Mouse (Mus musculus) forebrain, embryonic 11.5 days (tissue): ENCODE results near the gene Cd200r1. TPM values are rescaled to one million over a fixed set of nuclear protein-coding genes. Genes with fewer than 3 reads are reported as not detected.
"Not testable (repeated sequence)": the region's sequence is repeated elsewhere in the genome, so short reads cannot be mapped to it uniquely, and the experiment has no call there.

Source experiments
- ATAC-seq: fragments of 200-750 bp; cut with Nextera tagmentation; replicated peaks from 2 replicates; pipeline ENCODE4 v1.8.0; 2017; ENCODE audit warnings: moderate TSS enrichment; ENCODE audit not compliant: low FRiP score
- DNase-seq: peaks from one replicate; pipeline ENCODE4 v3.0.0-alpha.2; 2017; ENCODE audit warnings: low spot score
- H3K27ac ChIP-seq: fragments of 300-500 bp; sonication (generic); 2 replicates; pipeline ENCODE4 v1.5.1; 2014; ENCODE audit warnings: low read depth, low read length
- H3K27me3 ChIP-seq: fragments of 300-500 bp; sonication (generic); 2 replicates; pipeline ENCODE4 v1.6.1; 2014; ENCODE audit warnings: mild to moderate bottlenecking, low read length, mixed read lengths; ENCODE audit not compliant: control insufficient read depth, insufficient read depth
- H3K36me3 ChIP-seq: fragments of 300-500 bp; sonication (generic); 2 replicates; pipeline ENCODE4 v1.6.1; 2014; ENCODE audit warnings: mild to moderate bottlenecking, low read length, moderate library complexity, mixed read lengths; ENCODE audit not compliant: control insufficient read depth, insufficient read depth
- H3K4me1 ChIP-seq: fragments of 300-500 bp; sonication (generic); replicated peaks from 2 replicates; pipeline ENCODE4 v1.6.1; 2014; ENCODE audit warnings: low read length, mixed read lengths; ENCODE audit not compliant: control insufficient read depth, insufficient read depth
- H3K4me2 ChIP-seq: fragments of 300-500 bp; sonication (generic); 2 replicates; pipeline ENCODE4 v1.6.1; 2014; ENCODE audit warnings: low read depth, mild to moderate bottlenecking, low read length, moderate library complexity, mixed read lengths; ENCODE audit not compliant: severe bottlenecking
- H3K4me3 ChIP-seq: fragments of 300-500 bp; sonication (generic); 2 replicates; pipeline ENCODE4 v1.5.1; 2014; ENCODE audit warnings: low read depth, low read length
- H3K9ac ChIP-seq: fragments of 300-500 bp; sonication (generic); 2 replicates; pipeline ENCODE4 v1.6.1; 2014; ENCODE audit warnings: low read length
- H3K9me3 ChIP-seq: fragments of 300-500 bp; sonication (generic); 2 replicates; pipeline ENCODE4 v1.6.1; 2016; ENCODE audit warnings: low read length, mixed read lengths; ENCODE audit not compliant: control insufficient read depth
- WGBS: fragments of 180-500 bp; shearing (Covaris S2); extraction: QIAGEN DNeasy Blood & Tissue Kit; methylation state at CpG from one replicate; pipeline ENCODE4 v1.1.7; 2014; 5-methylcytosine and 5-hydroxymethylcytosine counted together
- polyA plus RNA-seq: library from polyadenylated mRNA; unstranded; fragments of >200 nt; fragmentation: Nextera tagmentation; extraction: Ambion mirVana; gene quantifications from 2 replicates; pipeline ENCODE4 v1.2.1, GENCODE M21; 2014

Cd200r1 gene
- polyA plus RNA-seq, 1 experiment from 2014 or later, result 0.55 TPM

DNA sequence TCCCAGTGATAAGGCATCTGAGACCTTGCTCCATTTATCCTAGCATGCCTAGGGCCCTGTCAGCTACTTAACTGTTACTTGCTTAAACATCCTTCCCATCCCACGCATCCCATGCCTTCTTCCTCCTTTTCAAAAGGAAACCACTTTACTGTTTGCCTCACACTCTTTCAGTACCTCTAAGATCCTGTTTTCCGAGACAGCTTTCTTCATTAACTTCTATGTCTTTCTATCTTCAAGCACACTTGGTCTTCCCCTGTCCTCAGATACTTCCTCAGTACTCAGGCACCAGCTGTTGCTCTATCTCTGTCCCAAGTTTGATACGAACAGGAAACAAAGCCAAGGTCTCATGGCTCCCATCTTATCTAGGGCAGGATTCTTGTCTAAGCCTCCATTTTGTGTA lies 8.1 kb downstream of the Cd200r1 start:
- Histone ChIP-seq H3K36me3 (no peaks in the 10 kb centered on the region), H3K27ac (no peak overlapping the region), H3K9ac (no peak overlapping the region), H3K4me3 (no peak overlapping the region), H3K4me2 (no peak overlapping the region), H3K27me3 (no peaks in the 10 kb centered on the region), H3K9me3 (no peaks in the 10 kb centered on the region), H3K4me1 (no peaks in the 10 kb centered on the region)
- WGBS, result 86% methylated on average over 3 of the region's 3 CpGs
- no peak for DNase-seq
- ATAC-seq, result no peak

DNA sequence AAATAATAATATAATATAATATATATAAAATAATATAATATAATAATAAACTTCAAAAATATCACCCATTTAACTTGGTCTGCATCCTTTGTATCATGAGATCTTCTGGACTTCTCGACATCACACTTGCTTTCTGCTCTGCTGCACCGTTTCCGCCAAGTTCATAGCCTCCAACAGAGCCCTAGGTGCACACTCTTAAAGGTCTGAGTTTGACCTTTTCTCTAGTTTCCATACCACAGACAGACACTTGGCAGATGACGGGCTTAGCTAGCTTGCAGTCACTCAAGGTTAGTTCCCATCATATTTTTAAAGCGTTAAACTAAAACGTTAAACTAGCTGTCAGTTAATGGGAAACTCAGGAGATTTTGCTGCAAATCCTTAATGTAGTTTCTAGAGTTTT lies 8.7 kb downstream of the Cd200r1 start:
- Histone ChIP-seq H3K9ac (no peak overlapping the region), H3K4me2 (no peak overlapping the region), H3K4me3 (no peak overlapping the region), H3K4me1 (no peaks in the 10 kb centered on the region), H3K27ac (no peak overlapping the region), H3K27me3 (no peaks in the 10 kb centered on the region), H3K9me3 (no peaks in the 10 kb centered on the region), H3K36me3 (no peaks in the 10 kb centered on the region)
- ATAC-seq, result no peak
- 91% methylated on average over 6 of the region's 6 CpGs for WGBS
- DNase-seq, result no peak

DNA sequence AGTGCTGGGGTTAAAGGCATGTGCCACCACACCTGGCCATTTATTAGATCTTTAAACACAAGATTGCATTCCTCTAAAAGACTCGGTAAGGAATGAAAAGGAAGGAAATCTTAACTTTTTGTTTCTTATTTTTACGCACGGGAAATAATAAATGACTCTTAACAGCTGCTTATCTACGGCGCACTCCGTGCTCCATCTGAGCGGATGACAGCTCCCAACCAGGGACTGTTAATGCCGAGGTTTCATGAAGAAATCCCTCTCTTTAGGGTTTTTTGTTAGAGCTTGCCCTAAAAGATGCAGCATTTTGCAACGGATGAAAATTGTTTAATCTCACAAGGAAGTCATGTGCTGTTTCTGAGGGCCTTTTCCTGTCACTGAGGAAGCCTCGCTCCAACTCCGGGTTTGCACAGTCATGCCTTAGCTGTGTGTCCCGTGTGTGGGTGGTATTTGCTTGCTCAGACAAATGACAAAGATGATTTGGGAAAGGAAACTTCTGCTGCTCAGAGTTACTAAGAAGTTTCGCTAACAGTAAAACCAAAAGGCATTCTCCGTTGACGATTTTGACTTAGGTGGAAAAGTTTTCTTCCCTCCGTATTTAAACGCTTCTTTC lies 13.1 kb downstream of the Cd200r1 start:
- DNase-seq (no peak), ATAC-seq (no peak)
- H3K36me3 ChIP-seq, result no peaks in the 10 kb centered on the region
- no peak overlapping the region for H3K9ac ChIP-seq
- no peaks in the 10 kb centered on the region for H3K9me3 ChIP-seq
- H3K27ac ChIP-seq, result no peak overlapping the region
- H3K4me3 ChIP-seq, result no peak overlapping the region
- H3K27me3 ChIP-seq, result no peaks in the 10 kb centered on the region
- H3K4me1 ChIP-seq, result no peaks in the 10 kb centered on the region
- no peak overlapping the region for H3K4me2 ChIP-seq
- WGBS, result 88% methylated on average over 17 of the region's 17 CpGs

DNA sequence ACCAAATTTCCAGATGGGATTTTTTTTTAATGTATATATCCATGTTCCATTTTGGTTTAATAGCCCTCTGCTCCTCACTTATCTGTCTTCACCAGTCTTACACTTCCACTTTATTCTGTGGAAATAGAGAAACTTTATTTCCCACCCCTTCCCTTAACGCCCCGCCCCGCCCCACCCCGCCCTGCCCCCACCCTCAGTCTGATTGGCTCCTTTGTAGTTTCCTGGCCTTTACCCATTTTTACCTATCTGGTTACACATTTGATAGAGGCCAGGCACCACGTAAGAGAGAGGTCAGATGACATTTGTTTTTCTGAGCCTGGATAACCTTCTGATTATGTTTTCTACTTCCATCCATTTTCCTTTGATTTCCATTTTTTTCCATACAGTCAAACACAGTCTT lies 14.0 kb downstream of the Cd200r1 start:
- no peak overlapping the region for H3K9ac ChIP-seq
- H3K9me3 ChIP-seq, result no peaks in the 10 kb centered on the region
- no peaks in the 10 kb centered on the region for H3K27me3 ChIP-seq
- no peaks in the 10 kb centered on the region for H3K36me3 ChIP-seq
- DNase-seq (no peak), ATAC-seq (no peak)
- H3K27ac ChIP-seq, result no peak overlapping the region
- H3K4me3 ChIP-seq, result no peak overlapping the region
- H3K4me2 ChIP-seq, result no peak overlapping the region
- no peaks in the 10 kb centered on the region for H3K4me1 ChIP-seq
- 90% methylated on average over 5 of the region's 5 CpGs for WGBS

DNA sequence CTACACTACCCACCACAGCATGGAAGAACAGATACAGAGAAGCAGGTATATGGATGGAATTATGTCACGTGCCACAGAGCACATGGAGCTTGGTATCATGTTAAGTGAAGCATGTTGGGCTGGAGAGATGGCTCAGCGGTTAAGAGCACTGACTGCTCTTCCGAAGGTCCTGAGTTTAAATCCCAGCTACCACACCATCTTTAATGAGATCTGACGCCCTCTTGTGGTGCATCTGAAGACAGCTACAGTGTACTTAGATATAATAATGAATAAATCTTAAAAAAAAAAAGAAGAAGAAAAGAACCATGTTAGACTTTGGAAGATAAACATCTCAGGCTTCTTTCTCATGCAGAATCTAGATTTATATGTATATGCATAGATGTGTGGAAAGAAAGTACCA lies 15.2 kb downstream of the Cd200r1 start:
- DNase-seq (no peak), ATAC-seq (no peak)
- Histone ChIP-seq H3K4me3 (no peak overlapping the region), H3K9me3 (no peaks in the 10 kb centered on the region), H3K27me3 (no peaks in the 10 kb centered on the region), H3K36me3 (no peaks in the 10 kb centered on the region), H3K4me2 (no peak overlapping the region), H3K9ac (no peak overlapping the region), H3K27ac (no peak overlapping the region), H3K4me1 (no peaks in the 10 kb centered on the region)
- 64% methylated on average over 4 of the region's 4 CpGs for WGBS

DNA sequence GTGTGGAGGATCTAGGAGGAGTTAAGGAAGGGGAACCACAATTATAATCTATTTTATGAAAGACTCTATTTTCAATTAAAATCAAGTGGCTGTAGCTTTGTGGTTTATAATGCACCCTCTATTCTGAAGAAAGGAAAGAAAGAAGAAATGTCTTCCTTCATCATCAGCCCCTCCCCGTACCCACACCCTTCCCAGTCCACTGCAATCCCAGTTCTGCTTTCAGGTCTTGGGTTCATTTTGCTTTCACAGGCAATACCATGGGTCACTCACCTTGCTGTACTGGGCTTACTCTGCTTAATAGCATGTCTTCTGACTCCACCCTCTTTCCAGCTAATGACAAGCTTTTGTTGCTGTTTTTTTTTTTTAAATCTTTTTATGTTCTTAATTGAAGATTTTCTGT lies 21.4 kb downstream of the Cd200r1 start:
- Histone ChIP-seq H3K9me3 (no peaks in the 10 kb centered on the region), H3K4me1 (no peaks in the 10 kb centered on the region), H3K4me2 (no peak overlapping the region), H3K27ac (no peak overlapping the region), H3K9ac (no peak overlapping the region), H3K4me3 (no peak overlapping the region), H3K27me3 (no peaks in the 10 kb centered on the region), H3K36me3 (no peaks in the 10 kb centered on the region)
- ATAC-seq (no peak), DNase-seq (no peak)
- WGBS, result 96% methylated on average over 1 of the region's 1 CpGs

DNA sequence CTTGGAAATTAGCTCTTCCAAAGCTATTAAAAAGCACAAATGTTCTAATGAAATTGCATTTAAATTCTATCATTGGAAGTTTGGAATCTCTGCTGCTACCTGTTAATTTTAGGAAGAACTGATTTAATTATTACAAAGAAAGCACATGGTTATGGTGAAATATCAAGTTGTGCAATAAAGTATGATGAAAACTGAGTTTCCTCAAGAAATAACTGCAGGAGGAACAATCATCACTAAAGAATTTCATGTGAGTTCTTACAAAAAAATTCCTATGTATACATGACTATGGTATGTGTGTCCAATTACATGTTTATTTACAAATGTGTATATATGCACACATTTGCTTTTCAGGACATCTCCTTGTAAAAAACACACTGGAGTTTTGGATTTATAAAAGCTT lies 28.9 kb downstream of the Cd200r1 start:
- Histone ChIP-seq H3K27ac (no peak overlapping the region), H3K27me3 (no peaks in the 10 kb centered on the region), H3K9ac (no peak overlapping the region), H3K36me3 (no peaks in the 10 kb centered on the region), H3K4me1 (no peaks in the 10 kb centered on the region), H3K4me2 (no peak overlapping the region), H3K9me3 (no peaks in the 10 kb centered on the region), H3K4me3 (no peak overlapping the region)
- no peak for ATAC-seq
- no peak for DNase-seq

DNA sequence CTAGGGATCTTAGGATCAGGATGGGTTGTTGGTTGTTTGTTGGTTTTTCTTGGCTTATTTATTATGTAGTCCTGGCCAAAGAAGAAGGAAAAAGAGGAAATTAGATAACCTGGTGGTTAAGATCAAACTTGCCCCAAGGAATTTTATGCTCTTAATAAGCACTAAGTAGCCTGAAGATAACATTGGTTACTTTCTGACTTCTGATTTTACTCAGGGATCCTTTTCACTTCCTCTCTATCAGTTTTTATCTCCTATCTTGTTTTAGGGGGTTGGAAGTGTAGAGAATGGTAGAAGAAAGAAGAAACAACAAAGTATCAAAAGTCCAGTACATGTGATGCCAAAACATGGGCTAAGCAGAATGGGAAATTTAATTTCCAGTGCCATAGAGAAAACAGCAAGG lies 40.4 kb downstream of the Cd200r1 start:
- Histone ChIP-seq H3K9me3 (no peaks in the 10 kb centered on the region), H3K27me3 (no peaks in the 10 kb centered on the region), H3K4me1 (no peaks in the 10 kb centered on the region), H3K4me3 (no peak overlapping the region), H3K9ac (no peak overlapping the region), H3K27ac (no peak overlapping the region), H3K36me3 (no peaks in the 10 kb centered on the region), H3K4me2 (no peak overlapping the region)
- DNase-seq (no peak), ATAC-seq (no peak)

DNA sequence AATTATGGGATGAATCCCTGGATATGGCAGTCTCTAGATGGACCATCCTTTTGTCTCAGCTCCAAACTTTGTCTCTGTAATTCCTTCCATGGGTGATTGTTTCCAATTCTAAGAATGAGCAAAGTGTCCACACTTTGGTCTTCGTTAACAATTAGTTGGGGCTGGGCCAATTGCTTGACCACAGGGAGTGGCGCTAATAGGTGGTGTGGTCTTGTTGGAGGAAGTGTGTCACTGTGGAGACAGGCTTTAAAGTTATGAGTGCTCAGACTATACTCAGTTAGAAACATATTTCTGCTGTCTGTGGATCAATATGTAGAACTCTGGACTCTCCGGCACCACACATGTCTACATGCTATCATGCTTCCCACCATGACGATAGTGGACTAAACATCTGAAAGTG lies 44.7 kb downstream of the Cd200r1 start:
- not testable (repeated sequence) for DNase-seq, H3K4me1 ChIP-seq, H3K27me3 ChIP-seq, H3K4me3 ChIP-seq, H3K9me3 ChIP-seq, H3K9ac ChIP-seq, ATAC-seq, H3K36me3 ChIP-seq, H3K4me2 ChIP-seq, H3K27ac ChIP-seq
- 97% methylated on average over 4 of the region's 4 CpGs for WGBS
